Mouse (Mus musculus): ENCODE results near the gene F10. TPM values are rescaled to one million over a fixed set of nuclear protein-coding genes. Genes with fewer than 3 reads are reported as not detected.
A peak's percentile ranks its signal among the peaks of the same experiment; 100 is the strongest.

The F10 gene
- total RNA-seq (2012; rRNA removed) (not detected in 2 replicates), total RNA-seq (2014; rRNA removed) (not detected in 2 replicates), polyA plus RNA-seq (2012; ENCODE audit: insufficient read length, low read depth) (not detected in 2 replicates)

DNA sequence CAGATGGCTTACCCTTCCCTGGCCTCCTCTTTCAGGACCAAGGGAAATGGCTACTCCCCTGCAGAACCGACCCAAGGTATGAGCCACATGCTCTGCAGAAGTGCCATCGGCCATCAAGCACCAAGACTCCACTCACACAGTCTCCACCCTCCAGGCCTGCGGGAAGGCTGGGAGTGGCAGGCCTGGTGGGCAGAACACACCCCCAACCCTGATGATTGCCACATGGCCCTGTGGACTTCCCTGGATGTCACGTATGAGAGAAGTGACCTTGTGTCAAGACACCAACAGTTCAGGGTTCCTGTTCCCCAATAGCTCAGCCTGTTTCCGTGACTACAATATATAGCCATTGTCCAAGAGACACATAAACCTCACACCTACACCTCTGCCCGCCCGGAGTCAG lies at the start of gene F10:
Gene F10 (plus strand): TSS at position 294 of the 400 bp plus-strand sequence.
- H3K9ac ChIP-seq (ENCODE audit: insufficient read depth, low read depth) = no peak within 1 kb of the TSS
- no peak within 1 kb of the TSS for H3K27ac ChIP-seq (ENCODE audit: insufficient read depth, low read depth)

DNA sequence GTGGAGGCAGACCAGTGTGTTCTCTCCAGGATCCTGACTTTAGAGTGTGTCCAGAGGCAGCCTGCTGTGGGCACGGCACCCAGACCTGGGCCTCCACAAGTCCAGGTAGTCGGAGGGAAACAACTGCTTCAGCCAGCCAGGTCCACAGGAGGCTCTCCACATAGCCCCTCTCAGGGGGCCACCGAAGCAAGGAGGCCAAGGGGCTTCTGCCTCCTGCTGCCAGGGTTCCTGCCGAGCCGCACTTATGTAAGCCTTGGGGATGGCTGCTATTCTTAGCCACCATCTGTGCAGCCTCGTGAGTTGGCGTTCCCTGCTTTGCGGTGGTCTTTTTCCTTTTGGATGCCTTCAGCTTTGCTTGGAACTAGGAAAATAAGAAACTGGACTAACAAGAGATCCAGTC lies 49.5 kb upstream of the F10 start:
- no peaks in the 10 kb centered on the region for H3K79me2 ChIP-seq (replicated peaks; ENCODE audit: control insufficient read depth, extremely low read depth, insufficient read depth, poor library complexity, severe bottlenecking)
- in situ Hi-C loops (cut with MboI; ENCODE audit: low pct_ligation_motif_present, low pct_unique_long_range_greater_than_20kb, low sequenced_read_pairs) = loop anchor here (25.0 kb wide), 1 partner anchor 225 kb away; the partner anchor contains the start of gene Grtp1
- TF ChIP-seq BHLHE40 (IDR thresholded peaks at IDR 0.05; ENCODE audit: low read depth, low read length) (no peak), SMC3 (IDR thresholded peaks at IDR 0.05; ENCODE audit: low read depth, low read length) (no peak), SIN3A (IDR thresholded peaks at IDR 0.05; ENCODE audit: low read length) (no peak), JUND (conservative IDR thresholded peaks at IDR 0.05; ENCODE audit: low read depth, low read length) (no peak), POLR2A (IDR thresholded peaks at IDR 0.05; ENCODE audit: low read depth, low read length) (no peak), E2F4 (IDR thresholded peaks at IDR 0.05; ENCODE audit: insufficient replicate concordance, low read depth, low read length) (no peak), RAD21 (IDR thresholded peaks at IDR 0.05; ENCODE audit: low read depth, low read length) (no peak), RCOR1 (conservative IDR thresholded peaks at IDR 0.05; ENCODE audit: low read depth, low read length) (no peak)
- no peak overlapping the region for H3K9ac ChIP-seq (ENCODE audit: insufficient read depth, low read depth)
- no peak overlapping the region for H3K4me3 ChIP-seq (replicated peaks in 1 of 3; ENCODE audit: low read depth in 2 of 3, low read length in 2 of 3, poor library complexity in 1 of 3)
- H3K9me3 ChIP-seq (replicated peaks; ENCODE audit: low read length) = no peaks in the 10 kb centered on the region
- H3K27ac ChIP-seq (ENCODE audit: insufficient read depth, low read depth) = no peak overlapping the region
- dilution Hi-C loops (cut with MboI; ENCODE audit: extremely low pct_ligation_motif_present, extremely low pct_unique_long_range_greater_than_20kb, low sequenced_read_pairs) = no loop called here
- H3K27me3 ChIP-seq (replicated peaks) = peaks cover 96% of the 10 kb centered on the region
- H3K36me3 ChIP-seq (replicated peaks in 1 of 2; ENCODE audit: control insufficient read depth in 1 of 2, insufficient read depth in 1 of 2, low read length in 1 of 2) = no peaks in the 10 kb centered on the region
- no peak overlapping the region for H3K4me2 ChIP-seq (ENCODE audit: insufficient read depth, low read depth, poor library complexity, severe bottlenecking)
- DNase-seq (ENCODE audit: extremely low read depth) = no peak
- H3K4me1 ChIP-seq (ENCODE audit: control insufficient read depth in 1 of 2, insufficient read depth in 2 of 2) = no peaks in the 10 kb centered on the region

More for the DNA sequence above, at the start of gene F10:
- Histone ChIP-seq H3K9me3 (replicated peaks; ENCODE audit: low read length) (no peaks in the 10 kb centered on the region), H3K79me2 (replicated peaks; ENCODE audit: control insufficient read depth, extremely low read depth, insufficient read depth, poor library complexity, severe bottlenecking) (no peaks in the 10 kb centered on the region), H3K27me3 (replicated peaks) (peaks cover 94% of the 10 kb centered on the region), H3K4me3 (replicated peaks in 1 of 3; ENCODE audit: low read depth in 2 of 3, low read length in 2 of 3, poor library complexity in 1 of 3) (no peak within 1 kb of the TSS), H3K4me1 (ENCODE audit: control insufficient read depth in 1 of 2, insufficient read depth in 2 of 2) (peaks cover 0 to 3% of the 10 kb centered on the region in 2 experiments; a peak in 1 of 4 replicates), H3K4me2 (ENCODE audit: insufficient read depth, low read depth, poor library complexity, severe bottlenecking) (no peak within 1 kb of the TSS), H3K36me3 (replicated peaks in 1 of 2; ENCODE audit: control insufficient read depth in 1 of 2, insufficient read depth in 1 of 2, low read length in 1 of 2) (no peaks in the 10 kb centered on the region)
- dilution Hi-C loops (cut with MboI; ENCODE audit: extremely low pct_ligation_motif_present, extremely low pct_unique_long_range_greater_than_20kb, low sequenced_read_pairs) (no loop called here), in situ Hi-C loops (cut with MboI; ENCODE audit: low pct_ligation_motif_present, low pct_unique_long_range_greater_than_20kb, low sequenced_read_pairs) (no loop called here)
- no peak for TF ChIP-seq ZKSCAN1 (IDR thresholded peaks at IDR 0.05; ENCODE audit: borderline replicate concordance, low read depth, low read length)
- no peak for TF ChIP-seq UBTF (IDR thresholded peaks at IDR 0.05; ENCODE audit: low read depth, low read length)
- TF ChIP-seq RCOR1 (conservative IDR thresholded peaks at IDR 0.05; ENCODE audit: low read depth, low read length) = no peak
- TF ChIP-seq BHLHE40 (IDR thresholded peaks at IDR 0.05; ENCODE audit: low read depth, low read length) = no peak
- TF ChIP-seq TBP (conservative IDR thresholded peaks at IDR 0.05; ENCODE audit: low read depth, low read length) = no peak
- DNase-seq (ENCODE audit: extremely low read depth) = no peak

DNA sequence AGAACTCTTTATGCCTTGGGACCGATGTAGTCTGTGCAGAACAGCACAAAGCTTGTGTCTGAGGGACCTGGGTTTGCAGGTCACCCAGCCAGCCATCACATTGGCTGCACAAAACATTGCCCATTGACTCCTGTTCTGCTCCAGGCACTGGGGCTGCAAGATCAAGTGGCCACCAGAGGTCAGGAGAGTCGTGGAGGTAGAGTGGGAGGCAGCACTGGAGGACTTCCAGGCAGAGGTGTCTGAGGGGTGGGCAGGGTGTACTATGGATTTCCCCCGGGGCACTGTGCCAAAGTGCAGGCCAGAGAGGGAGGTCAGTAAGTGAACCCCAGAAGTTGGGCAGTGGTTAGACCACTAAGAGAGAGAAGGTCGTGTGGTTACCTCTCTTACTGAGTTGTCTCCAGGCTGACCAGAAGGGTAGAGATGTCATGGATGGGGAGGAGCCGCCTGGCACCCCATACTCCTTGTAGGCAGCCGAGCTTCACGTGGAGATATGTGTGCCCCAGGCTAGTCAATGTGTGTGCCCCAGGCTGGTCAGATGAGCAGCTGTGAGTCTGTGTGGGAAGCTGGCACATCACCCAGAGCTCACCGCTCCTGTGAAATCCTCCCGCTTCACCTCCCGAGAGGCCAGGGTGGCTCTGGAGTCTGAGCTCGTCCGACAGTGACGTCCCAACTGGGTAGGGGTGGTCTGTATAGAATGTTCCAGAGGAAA lies 48.2 kb upstream of the F10 start:
- Histone ChIP-seq H3K9me3 (replicated peaks; ENCODE audit: low read length) (no peaks in the 10 kb centered on the region), H3K79me2 (replicated peaks; ENCODE audit: control insufficient read depth, extremely low read depth, insufficient read depth, poor library complexity, severe bottlenecking) (no peaks in the 10 kb centered on the region), H3K36me3 (replicated peaks in 1 of 2; ENCODE audit: control insufficient read depth in 1 of 2, insufficient read depth in 1 of 2, low read length in 1 of 2) (no peaks in the 10 kb centered on the region), H3K4me2 (ENCODE audit: insufficient read depth, low read depth, poor library complexity, severe bottlenecking) (no peak overlapping the region), H3K9ac (ENCODE audit: insufficient read depth, low read depth) (no peak overlapping the region), H3K27me3 (replicated peaks) (peaks cover 96% of the 10 kb centered on the region), H3K4me1 (ENCODE audit: control insufficient read depth in 1 of 2, insufficient read depth in 2 of 2) (no peaks in the 10 kb centered on the region), H3K4me3 (replicated peaks in 1 of 3; ENCODE audit: low read depth in 2 of 3, low read length in 2 of 3, poor library complexity in 1 of 3) (no peak overlapping the region), H3K27ac (ENCODE audit: insufficient read depth, low read depth) (no peak overlapping the region)
- dilution Hi-C loops (cut with MboI; ENCODE audit: extremely low pct_ligation_motif_present, extremely low pct_unique_long_range_greater_than_20kb, low sequenced_read_pairs) (no loop called here), in situ Hi-C loops (cut with MboI; ENCODE audit: low pct_ligation_motif_present, low pct_unique_long_range_greater_than_20kb, low sequenced_read_pairs) (loop anchor here (25.0 kb wide), 1 partner anchor 223 kb away; the partner anchor contains the start of gene Grtp1)
- no peak for DNase-seq (ENCODE audit: extremely low read depth)
- TF ChIP-seq CHD2 (IDR thresholded peaks at IDR 0.05; ENCODE audit: low read length) (no peak), KAT2A (IDR thresholded peaks at IDR 0.05; ENCODE audit: insufficient replicate concordance, low read length) (no peak), E2F4 (IDR thresholded peaks at IDR 0.05; ENCODE audit: insufficient replicate concordance, low read depth, low read length) (no peak), SMC3 (IDR thresholded peaks at IDR 0.05; ENCODE audit: low read depth, low read length) (peak; percentile 42), MAX (IDR thresholded peaks at IDR 0.05; ENCODE audit: low read length) (no peak), CTCF (conservative IDR thresholded peaks at IDR 0.05 in 1 of 2, IDR thresholded peaks at IDR 0.05 in 1 of 2; ENCODE audit: low read depth in 2 of 2, low read length in 2 of 2) (peak in 1 of 2 experiments; percentile 55; a peak in 2 of 4 replicates), BHLHE40 (IDR thresholded peaks at IDR 0.05; ENCODE audit: low read depth, low read length) (no peak), ZMIZ1 (IDR thresholded peaks at IDR 0.05; ENCODE audit: low read depth, low read length) (no peak), RAD21 (IDR thresholded peaks at IDR 0.05; ENCODE audit: low read depth, low read length) (peak; percentile 33), EP300 (IDR thresholded peaks at IDR 0.05; ENCODE audit: low read length) (no peak), USF1 (IDR thresholded peaks at IDR 0.05; ENCODE audit: low read depth, low read length) (no peak), TBP (conservative IDR thresholded peaks at IDR 0.05; ENCODE audit: low read depth, low read length) (no peak), HCFC1 (IDR thresholded peaks at IDR 0.05; ENCODE audit: low read depth, low read length) (no peak)
